Mouse (Mus musculus): ENCODE measurements at regions not wholly inside any gene's neighbourhood (a gene's known extent, or its start where the extent isn't known, plus 50 kb on each side); places are given as distances from the start of the nearest gene placed in this dataset.
"Not testable (repeated sequence)": the region's sequence is repeated elsewhere in the genome, so short reads cannot be mapped to it uniquely, and the experiment has no call there.

GRCm38 (mm10) chr8:126081279-126081678, 86.3 kb downstream of the Kcnk1 start:
- DNase-seq (ENCODE audit: low read depth): peak; percentile 36

- no peak for DNase-seq (ENCODE audit: low read depth)
Measured at GRCm38 (mm10) chr8:126082827-126083226, 87.9 kb downstream of the Kcnk1 start.

GRCm38 (mm10) chr8:126090772-126091171, 95.8 kb downstream of the Kcnk1 start:
- DNase-seq (ENCODE audit: low read depth): no peak

- no peak for DNase-seq (ENCODE audit: low read depth)
Measured at GRCm38 (mm10) chr8:126094005-126094404, 99.0 kb downstream of the Kcnk1 start.

- DNase-seq (ENCODE audit: low read depth): no peak
Measured at GRCm38 (mm10) chr8:126096056-126096455, 101.1 kb downstream of the Kcnk1 start.

DNA sequence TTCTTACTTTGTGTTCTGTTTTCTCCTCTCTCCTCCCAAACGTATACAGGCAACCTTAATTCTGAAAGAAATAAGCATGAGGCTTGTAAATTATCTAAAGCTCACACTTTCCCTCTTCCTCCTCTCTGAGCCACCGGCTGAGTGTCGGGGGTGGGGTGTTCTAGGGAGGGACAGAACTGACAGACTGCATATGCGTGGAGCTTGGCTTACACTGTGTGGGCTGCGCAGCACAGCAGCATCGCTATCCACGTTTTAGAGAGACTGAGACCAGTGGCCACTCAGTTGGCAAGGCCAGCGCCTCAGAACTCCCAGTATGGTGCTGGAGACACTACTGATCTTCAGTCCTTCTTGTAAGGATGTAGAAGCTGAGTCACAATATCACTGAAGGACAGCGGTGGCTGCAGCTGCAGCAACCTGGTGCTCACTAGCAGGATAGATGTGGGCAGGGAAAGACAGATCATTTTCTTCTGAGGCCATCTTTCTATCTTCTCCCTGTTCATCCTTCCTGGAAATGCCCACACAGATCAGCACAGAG, 101.7 kb downstream of the Kcnk1 start:
- DNase-seq (ENCODE audit: low read depth): no peak

DNA sequence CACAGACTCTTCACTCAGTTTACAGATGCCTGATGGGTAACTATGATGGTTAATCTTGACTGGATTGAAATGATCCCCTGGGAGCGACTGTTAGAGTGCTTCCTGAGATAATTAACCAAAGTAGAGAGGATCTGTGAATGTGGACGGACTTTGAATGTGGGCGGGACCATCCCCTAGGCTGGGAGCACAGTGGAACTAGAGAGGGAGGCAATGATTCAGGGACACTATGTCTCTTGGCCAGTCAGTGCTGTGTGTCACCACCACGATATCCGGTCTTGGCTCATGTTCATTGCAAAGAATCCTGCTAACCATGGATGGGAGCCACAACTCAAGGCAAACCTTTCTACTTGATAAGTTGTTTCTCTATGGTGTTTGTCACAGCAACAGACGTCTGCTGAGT, 103.9 kb downstream of the Kcnk1 start:
- no peak for DNase-seq (ENCODE audit: low read depth)

DNA sequence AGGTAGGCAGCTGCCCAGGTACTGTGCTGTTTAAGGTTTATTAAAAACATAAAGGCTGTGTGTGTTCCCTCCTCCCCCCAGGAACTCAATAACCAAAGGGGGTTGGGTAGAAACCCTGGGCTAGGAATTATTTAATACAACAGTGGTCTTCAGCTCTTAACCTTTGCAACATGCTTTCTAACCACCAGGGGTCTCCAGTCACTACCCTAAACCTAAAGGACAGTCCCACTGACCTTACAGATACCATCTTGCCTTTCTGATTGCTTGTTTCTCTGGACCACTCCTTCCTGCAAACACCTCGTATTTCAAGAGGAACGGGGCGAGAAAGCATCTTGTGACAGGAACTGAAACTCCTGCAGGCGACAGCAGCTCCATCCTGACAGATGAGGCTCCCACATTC, 104.9 kb downstream of the Kcnk1 start:
- DNase-seq (ENCODE audit: low read depth): peak; percentile 7

DNA sequence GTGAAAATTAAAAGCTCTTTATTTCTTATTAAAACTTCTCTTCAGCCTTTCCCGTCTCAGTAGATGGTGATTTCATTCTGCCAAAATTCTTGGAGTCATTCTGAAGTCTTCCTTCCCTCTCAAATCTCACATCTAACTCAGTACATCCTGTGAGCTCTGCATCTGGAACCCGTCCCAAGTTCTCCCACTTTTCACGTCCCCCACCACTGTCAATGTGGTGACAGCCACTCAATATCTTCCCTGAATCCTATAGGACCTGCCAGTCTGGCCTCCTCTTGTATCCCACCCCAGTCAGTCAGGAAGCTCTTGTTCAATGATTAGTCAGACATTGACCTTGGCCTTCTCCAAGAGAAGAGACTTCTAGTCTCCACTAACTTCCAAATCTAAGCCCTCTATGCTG, 110.1 kb downstream of the Kcnk1 start:
- no peak for DNase-seq (ENCODE audit: low read depth)

DNA sequence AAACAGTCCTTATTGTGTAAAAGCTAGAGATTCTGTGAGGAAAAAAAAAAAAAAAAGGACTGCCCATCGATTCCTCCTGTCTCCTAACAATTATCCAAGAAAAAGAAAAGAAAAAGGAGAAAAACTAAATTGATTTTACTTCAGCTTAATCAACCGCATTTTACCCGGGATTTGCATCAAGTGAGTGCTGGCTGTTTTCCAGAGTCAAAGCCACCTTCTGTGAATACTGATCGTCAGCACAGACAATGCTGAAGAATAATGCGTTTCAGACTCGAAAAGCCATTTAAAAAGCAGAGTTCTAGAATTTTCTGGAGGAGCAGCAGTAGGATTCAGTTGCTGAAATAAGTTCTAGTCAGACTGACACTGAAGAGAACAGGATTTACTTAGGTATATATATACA, 131.1 kb downstream of the Kcnk1 start:
- no peak for DNase-seq (ENCODE audit: low read depth)

DNA sequence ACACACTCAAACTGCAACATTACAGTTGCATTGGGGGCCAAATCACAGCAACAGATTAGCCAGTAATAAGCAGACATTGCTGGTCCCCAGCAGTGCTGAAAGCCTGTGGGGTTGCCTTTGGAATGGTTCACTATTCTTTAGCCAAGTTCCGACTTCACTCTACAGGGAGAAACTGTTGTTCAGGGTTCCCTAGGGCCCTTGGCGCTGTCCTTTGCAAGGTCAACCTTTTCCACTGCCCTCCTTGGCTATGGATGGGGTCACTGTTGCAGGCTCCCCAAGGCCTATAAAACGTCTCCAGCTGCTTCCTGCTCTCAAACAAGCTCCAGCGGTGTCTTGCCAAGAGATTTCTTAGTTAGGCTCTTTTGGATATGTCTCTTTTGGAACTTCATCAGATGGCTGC, 137.1 kb downstream of the Kcnk1 start:
- no peak for DNase-seq (ENCODE audit: low read depth)

DNA sequence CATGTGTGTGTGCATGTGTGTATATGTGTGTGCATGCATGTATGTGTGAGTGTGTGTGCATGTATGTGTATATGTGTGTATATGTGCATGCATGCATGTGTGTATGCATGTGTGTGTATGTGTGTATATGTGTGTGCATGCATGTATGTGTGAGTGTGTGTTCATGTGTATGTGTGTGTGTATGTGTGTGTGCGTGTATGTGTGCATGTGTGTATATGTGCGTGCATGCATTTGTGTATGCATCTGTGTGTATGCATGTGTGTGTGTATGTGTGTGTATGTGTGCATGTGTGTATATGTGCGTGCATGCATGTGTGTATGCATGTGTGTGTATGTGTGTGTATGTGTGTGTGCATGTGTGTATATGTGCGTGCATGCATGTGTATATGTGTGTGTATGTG, 137.9 kb downstream of the Kcnk1 start:
- not testable (repeated sequence) for DNase-seq (ENCODE audit: low read depth)

DNA sequence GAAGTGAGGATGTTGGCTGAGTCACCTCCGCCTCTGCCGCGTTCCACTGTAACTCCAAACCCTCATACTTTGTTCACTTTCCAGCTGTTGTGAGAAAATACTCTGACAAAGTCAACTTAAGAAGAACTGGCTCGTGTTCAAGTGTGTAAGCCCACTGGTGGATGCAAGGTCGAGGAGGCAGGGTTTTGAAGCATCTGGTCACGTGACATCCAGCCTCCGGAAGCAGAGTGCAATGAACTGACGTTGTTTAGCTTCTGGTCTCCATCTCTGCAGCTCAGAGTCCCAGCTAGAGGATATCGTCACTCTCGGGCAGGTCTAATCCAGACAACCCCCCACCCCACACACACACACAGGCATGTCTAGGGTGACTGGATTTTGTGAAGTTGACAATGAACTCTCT, 140.1 kb downstream of the Kcnk1 start:
- DNase-seq (ENCODE audit: low read depth): no peak

DNA sequence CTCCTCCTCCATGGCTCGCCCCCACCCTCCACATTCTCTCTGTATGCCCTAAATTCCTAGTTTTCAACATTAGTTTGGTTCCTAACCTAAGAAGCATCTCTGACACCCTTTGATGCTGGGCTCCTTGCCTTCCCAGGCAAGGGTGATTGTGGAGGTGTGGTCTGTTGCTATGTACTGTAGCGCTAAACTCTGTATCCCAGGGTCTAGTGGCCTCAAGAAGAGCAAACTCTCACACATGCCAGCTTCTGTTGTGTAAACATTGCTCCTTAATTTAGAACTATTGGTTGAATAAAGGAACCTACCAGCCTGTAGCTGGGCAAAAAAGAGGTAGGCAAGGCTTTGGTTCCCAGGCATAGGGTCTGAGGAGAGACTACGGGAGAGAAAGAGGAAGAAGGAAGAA, 140.6 kb downstream of the Kcnk1 start:
- DNase-seq (ENCODE audit: low read depth): no peak

DNA sequence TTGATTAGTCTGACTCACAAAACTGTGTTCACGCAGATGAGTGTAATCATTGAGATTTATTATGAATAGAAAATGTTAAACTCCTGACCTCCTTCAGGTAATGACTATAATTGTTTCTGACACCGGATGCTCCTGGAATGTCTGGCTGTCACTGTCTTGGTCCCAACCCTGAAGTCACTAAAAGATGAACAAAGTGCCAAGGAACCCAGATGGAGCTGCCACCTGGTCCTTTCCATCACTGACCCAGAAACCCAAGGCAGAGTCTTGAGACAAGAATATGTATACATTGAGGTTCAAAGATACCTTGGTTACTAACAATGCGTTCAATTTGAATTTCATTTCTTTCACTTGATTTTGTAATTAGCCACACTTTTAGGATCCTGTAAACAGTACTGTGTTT, 142.0 kb downstream of the Kcnk1 start:
- DNase-seq (ENCODE audit: low read depth): no peak

- DNase-seq (ENCODE audit: low read depth): no peak
Measured at GRCm38 (mm10) chr8:126137452-126137851, 142.5 kb downstream of the Kcnk1 start.

- no peak for DNase-seq (ENCODE audit: low read depth)
Measured at GRCm38 (mm10) chr8:126138645-126139545, 143.9 kb downstream of the Kcnk1 start.

GRCm38 (mm10) chr8:126139546-126139870, 144.5 kb downstream of the Kcnk1 start:
- no peak for DNase-seq (ENCODE audit: low read depth)

DNA sequence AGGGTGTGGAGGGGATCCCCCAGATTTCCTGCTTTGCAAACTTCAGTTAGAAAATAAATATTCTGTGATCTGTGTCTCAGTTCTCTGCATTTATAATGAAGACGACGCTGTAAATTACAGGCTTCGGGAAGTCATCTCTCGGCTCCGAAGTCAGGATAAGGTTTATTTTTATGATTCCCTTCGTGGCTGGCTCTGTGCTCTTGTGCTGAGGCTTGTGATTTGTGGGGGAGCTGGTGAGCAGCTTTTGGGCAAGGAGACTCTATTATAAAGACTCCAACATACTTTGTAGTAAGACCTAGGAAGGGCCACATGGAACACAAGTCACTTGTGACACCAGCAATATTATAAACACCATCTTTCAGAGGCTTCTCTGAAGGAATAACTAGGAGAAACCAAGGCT, 146.0 kb downstream of the Kcnk1 start:
- no peak for DNase-seq (ENCODE audit: low read depth)

- peak; percentile 69 for DNase-seq (ENCODE audit: low read depth)
Measured at GRCm38 (mm10) chr8:126151527-126151926, 146.8 kb upstream of the Slc35f3 start.

DNA sequence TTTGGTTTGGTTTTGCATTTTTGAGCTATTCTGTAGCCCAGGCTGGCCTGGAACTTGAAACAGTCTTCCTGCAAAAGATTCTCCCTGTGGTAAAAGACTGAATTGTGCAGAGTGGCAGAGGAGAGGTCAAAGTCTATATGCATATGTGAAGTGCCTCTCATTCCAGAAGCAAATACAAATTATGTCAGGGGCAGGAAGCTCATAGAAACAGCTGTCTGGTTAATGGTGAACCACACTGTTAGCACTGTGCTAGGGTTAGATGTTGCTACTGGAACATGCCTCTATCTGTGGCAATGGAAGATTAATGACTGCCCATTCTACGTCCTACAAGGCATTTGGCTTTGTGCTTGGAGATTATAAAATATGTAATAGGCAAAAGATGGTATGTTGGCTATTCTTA, 144.4 kb upstream of the Slc35f3 start:
- DNase-seq (ENCODE audit: low read depth): no peak

DNA sequence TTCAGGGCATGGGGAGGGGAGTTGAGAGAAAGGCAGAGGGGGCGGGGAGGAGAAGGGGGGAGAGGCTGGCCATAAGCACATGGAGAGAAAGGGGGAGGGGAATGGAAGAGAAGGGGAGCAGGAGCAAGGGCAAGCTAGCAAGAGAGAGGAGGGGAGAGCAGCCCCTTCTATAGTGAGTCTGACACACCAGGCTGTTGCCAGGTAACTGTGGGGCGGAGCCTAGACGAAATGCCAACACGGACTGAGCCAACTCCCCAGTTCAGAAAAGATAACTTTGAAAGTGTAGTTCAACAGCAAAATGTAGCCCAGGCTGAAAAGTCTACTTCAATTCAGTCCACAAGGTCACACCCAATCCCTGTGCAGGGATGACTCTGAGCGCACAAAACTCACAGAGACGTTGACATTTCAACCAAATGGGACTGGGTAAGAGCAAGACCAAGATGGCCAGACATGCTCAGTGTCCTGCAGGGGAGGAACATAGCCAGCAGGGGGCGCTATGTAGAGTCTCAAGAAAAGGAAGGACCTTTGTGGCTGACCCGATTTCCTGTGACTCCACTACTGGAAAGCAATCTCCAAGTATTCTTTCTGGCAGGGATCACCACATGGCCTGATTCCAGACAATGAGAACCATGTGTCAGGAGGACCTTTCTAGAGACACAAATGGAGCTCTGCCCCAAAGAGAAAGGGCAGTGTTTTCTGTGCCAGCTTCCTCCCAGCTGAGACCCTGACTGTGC, 140.7 kb upstream of the Slc35f3 start:
- DNase-seq (ENCODE audit: low read depth): peak; percentile 28

DNA sequence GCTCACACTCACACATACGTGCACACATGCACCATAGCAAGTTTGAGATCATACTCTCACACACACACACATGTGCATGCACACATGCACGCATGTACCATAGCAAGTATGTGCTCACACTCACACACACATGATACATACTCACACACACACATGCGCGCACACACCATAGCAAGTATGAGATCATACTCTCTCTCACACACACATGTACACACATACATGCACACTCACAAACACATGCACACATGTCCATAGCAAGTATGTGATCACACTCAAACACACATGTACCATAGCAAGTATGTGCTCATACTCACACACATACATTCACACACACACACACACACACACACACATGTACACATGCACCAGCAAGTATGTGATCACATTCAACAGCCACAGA, 138.9 kb upstream of the Slc35f3 start:
- no peak for DNase-seq (ENCODE audit: low read depth)
